Mouse (Mus musculus) regulatory T cell (primary cell): ENCODE data around the gene Gabre.

ENCODE experiments used
- in situ Hi-C: fragments of 300-600 bp; cut with MboI, MseI; formaldehyde crosslinking; loops from one replicate; pipeline ENCODE4 v1.15.1; 2025; ENCODE audit warnings: high pct_unique_total_duplicates

The Gabre gene

DNA sequence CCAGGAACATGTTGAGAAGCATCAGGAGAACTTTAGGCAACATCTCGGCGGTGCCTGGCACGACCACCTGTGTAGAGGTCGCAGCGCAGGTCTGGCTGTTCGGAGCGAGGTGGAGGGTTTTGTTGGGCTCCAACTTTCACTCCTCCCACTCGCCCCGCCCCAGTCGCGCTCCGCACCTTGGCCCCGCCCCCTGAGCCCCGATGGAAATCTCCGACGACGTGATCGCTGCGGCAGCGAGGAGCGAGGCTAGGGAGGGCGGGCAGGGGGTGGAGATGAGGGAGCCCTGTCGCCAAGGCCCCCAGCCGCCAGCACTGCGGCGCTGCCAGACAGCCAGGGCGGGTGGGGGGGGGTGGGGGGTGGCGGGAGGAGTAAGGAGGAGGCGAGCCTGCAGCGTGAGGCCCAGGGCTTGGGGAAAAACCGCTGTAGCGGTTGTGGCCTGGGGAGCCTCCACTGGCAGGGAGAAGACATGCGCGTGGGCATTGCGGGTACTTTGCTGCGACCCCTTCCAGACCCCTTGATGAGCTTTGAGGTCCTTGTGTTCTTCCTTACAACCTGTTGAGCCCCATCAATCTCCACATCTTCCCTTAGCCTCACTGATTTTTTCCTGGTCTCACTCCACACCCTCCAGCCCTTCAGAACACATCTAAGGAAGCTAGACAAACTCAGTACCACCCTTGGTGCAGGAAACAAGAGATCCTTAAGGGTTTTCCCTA lies at the start of gene Gabre:
Gabre (minus strand) TSS at position 145 of the 713 bp plus-strand sequence.
- in situ Hi-C loops, result no loop called here

DNA sequence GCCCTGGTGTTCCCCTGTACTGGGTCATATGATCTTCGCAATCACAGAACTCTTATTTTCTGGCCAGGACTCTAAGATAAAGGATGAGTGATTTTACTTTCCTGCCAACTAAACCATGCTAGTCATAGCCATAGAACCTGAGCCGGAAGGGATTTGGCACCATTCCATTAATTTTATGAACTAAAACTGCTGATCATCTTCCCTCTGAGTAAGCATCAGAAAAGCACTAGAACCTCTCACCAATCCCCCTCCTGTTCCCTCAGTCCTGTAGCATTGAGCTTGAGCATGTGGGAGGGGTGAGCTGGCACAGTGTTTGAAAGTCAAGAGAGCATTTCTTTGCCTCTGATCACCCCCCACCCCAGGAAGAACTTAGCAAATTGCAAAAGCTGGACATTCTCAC lies 23.2 kb upstream of the Gabre start:
- in situ Hi-C loops, result no loop called here

DNA sequence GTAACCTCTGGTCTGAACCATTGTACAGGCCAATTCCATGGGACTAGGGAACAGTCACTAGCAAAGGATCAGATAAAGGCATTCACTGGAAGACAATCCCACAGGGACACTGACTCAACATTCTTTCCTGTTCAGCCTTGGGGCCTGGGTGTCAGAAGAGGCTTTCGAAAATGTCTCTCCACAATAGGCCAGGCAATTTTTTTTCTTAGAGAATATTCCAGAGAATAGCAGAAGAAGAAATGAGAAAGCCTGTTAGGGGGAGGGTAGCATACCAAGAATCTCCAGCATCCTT lies 715 bp upstream of the Gabre start:
- in situ Hi-C loops, result no loop called here

GRCm38 (mm10) chrX:72273966-72274658 lies 491 bp downstream of the Gabre start:
- in situ Hi-C loops, result no loop called here

DNA sequence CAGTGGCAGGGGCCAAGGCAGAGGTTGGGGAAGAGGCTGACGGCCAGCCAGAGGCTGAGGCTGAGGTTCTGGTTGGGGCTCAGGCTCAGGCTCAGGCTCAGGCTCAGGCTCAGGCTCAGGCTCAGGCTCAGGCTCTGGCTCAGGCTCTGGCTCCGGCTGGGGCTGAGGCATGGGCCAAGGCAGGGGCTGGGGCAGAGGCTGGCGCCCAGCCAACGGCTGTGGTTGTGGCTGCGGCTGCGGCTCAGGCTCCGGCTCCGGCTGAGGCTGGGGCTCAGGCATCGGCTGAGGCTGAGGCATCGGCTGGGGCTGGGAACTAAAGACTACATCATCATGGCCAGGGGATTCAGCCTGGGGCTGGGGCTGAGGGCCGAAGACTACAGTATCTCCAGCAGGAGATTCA lies 4.0 kb downstream of the Gabre start:
- in situ Hi-C loops, result no loop called here

DNA sequence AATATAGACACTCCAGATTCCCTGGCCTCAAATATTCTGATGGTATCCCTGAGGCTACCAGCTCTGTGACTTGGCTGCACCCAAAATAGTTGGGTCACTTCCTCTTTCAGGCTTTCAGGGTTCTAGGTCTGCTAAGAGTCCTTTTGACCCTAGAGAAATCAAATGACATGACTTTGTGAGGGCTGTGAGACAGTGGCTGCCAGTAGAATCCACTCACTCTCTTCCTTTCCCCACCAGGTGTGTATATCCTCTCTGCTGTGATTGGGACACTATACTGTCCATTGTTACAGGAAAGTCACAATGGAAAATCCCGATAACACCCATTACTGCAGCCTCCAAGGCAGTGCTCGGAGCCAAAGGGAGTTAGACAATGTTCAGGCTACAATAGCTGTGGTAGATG lies 52.9 kb downstream of the Gabre start, which contains the start of gene Magea4:
Magea4 (plus strand) TSS at position 301 of the 400 bp plus-strand sequence.
- in situ Hi-C loops, result no loop called here
